Mouse (Mus musculus) cerebellum, adult 2 months (tissue): ENCODE data around the gene Mpp3. TPM values are rescaled to one million over a fixed set of nuclear protein-coding genes. Genes with fewer than 3 reads are reported as not detected.
A peak's percentile ranks its signal among the peaks of the same experiment; 100 is the strongest.

Experiments used
- DNase-seq, 2 experiments: peaks; one replicate each; pipeline ENCODE4 v3.0.0; 2021
- H3K27ac ChIP-seq: fragments of 200-500 bp; 2 replicates; pipeline ENCODE4 v1.5.1; 2012; ENCODE audit warnings: low read length, control low read depth, inconsistent platforms; ENCODE audit not compliant: insufficient read depth
- H3K27me3 ChIP-seq: fragments of 200-500 bp; 2 replicates; pipeline ENCODE4 v1.6.1; 2012; ENCODE audit warnings: inconsistent platforms, mild to moderate bottlenecking, low read length, moderate library complexity; ENCODE audit not compliant: control insufficient read depth, insufficient read depth
- H3K4me1 ChIP-seq: fragments of 200-500 bp; 2 replicates; pipeline ENCODE4 v1.6.1; 2011; ENCODE audit warnings: low read length; ENCODE audit not compliant: control insufficient read depth, insufficient read depth
- H3K4me3 ChIP-seq: fragments of 200-500 bp; replicated peaks from 2 replicates; pipeline ENCODE3; 2011; ENCODE audit warnings: mild to moderate bottlenecking, low read depth, low read length, control low read depth; ENCODE audit not compliant: insufficient read depth
- CTCF ChIP-seq: fragments of 200-500 bp; IDR thresholded peaks from 2 replicates; pipeline ENCODE4 v1.5.1; 2011; ENCODE audit warnings: low read depth, mild to moderate bottlenecking, control low read depth, low read length, moderate library complexity, borderline replicate concordance; ENCODE audit not compliant: insufficient read depth
- POLR2A ChIP-seq: fragments of 200-500 bp; IDR thresholded peaks from 2 replicates; pipeline ENCODE4 v1.6.1; 2011; ENCODE audit warnings: low read length, control low read depth, borderline replicate concordance; ENCODE audit not compliant: insufficient read depth
- WGBS: fragments of 180-500 bp; shearing (Covaris S2); methylation state at CpG from one replicate; pipeline ENCODE4 v1.1.7; 2018; 5-methylcytosine and 5-hydroxymethylcytosine counted together
- polyA plus RNA-seq: library from polyadenylated mRNA; depleted of rRNA; stranded (reverse); fragments of >200 nt; gene quantifications from 2 replicates; pipeline ENCODE4 v1.2.3, GENCODE M21; 2012; rRNA removed

Gene Mpp3
- polyA plus RNA-seq, 1 experiment = 158 TPM

DNA sequence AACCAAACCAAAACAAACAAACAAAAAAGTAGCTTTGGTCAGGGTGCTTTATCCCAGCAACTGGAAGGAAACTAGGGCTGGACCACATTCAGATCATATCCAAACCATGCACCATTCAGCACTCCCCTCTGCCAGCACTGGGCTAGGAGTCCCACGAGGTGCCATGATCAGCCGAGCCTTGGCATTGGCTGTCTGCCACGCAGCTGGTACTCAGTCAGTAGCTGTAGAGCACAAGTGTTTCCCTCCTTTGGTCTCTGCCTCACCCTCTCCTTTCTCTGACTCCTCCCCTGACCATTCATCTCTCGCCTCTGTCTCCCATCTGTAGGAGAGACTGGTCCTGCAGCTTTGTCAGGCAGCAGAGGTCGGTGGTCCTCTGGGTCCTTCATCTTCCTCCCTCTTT, 70.8 kb downstream of the Mpp3 start:
- Histone ChIP-seq H3K4me1 (no peaks in the 10 kb centered on the region), H3K4me3 (no peak overlapping the region), H3K27me3 (no peaks in the 10 kb centered on the region), H3K27ac (no peak overlapping the region)
- TF ChIP-seq POLR2A (no peak), CTCF (no peak)
- DNase-seq = no peak
- WGBS = 34% methylated on average over 5 of the region's 5 CpGs

DNA sequence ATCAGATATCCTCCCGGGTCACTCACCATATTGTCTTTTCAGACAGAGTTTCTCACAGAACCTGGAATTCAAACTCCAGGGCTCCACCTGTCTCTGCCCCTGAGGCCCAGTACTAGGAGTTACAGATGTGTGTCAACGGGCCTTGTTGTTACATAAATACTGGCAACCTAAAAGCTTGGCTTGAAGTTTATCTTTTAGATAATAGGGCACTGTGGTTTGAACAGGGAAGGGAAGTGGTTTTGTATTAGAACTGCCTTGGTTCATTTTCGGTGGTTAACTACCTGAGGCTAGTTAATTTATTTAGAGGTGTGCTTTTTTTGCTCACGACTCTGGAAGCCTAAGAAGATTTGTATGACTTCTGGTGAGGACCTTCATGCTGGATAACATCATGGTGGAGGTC, 74.8 kb downstream of the Mpp3 start:
- 76% methylated on average over 4 of the region's 4 CpGs for WGBS
- peaks cover 9% of the 10 kb centered on the region for H3K4me1 ChIP-seq
- no peaks in the 10 kb centered on the region for H3K27me3 ChIP-seq
- no peak overlapping the region for H3K27ac ChIP-seq
- no peak overlapping the region for H3K4me3 ChIP-seq
- TF ChIP-seq POLR2A (no peak), CTCF (no peak)
- DNase-seq = no peak

DNA sequence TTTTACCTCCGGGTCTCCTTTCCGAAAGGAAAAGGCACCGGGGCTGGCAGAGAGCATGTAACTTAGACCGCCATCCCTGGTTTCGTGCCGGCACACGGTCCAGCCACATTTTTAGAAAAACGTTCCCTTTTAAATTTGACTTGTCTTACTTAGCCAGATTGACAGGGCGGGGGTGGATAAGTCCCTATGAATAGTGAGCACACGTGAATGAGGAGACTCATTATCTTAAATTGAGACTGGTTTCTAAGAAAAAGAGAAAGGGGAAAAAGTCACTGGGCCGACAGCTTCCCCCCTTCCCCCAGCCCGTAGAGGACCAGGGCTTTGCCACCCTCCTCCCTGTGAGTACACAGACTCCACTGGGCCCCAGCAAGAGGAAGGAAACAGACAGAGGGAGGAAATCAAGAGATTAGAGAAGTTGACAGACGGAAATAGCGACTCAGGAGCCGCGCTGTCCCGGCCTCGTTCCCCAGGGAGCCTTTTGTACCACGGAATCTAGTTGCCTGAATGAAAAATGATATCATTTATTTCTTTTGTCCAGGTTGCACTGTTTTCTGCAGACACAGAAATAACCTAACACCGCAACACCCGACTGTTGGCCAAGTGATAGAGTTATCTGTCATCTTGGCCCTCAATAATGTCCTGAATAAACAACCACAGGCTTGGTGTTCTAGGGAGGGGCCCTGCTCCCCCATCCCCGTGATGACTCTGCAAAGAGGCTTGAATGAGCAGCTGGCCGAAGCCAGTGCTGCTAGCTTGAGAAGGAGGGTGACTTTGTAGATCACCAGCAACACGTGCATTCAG, 75.5 kb downstream of the Mpp3 start:
- Histone ChIP-seq H3K27ac (no peak overlapping the region), H3K4me3 (no peak overlapping the region), H3K27me3 (no peaks in the 10 kb centered on the region), H3K4me1 (peaks cover 9% of the 10 kb centered on the region)
- TF ChIP-seq CTCF (no peak), POLR2A (no peak)
- no peak for DNase-seq
- WGBS = 49% methylated on average over 24 of the region's 24 CpGs

DNA sequence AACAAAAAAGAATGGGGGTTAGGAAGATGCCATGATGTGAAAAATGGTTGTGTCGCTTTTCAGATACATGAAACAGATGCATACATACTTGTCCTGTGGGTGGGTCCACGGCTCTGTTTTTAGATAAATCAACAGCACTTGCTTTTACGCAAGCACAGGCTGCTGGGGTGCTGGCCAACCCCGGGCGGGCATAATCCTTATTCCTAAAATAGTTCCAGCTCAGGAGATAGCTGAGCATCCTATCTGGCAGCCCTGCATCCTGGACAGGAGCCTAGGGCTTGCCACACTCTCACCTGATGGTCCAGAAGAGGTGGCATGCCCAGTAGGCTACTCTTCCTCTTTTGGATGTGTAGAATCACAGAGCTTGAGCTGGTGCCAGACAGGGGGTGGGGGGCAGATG, 78.2 kb downstream of the Mpp3 start:
- H3K27me3 ChIP-seq = no peaks in the 10 kb centered on the region
- TF ChIP-seq POLR2A (no peak), CTCF (no peak)
- 30% methylated on average over 5 of the region's 5 CpGs for WGBS
- peaks cover 9% of the 10 kb centered on the region for H3K4me1 ChIP-seq
- no peak overlapping the region for H3K27ac ChIP-seq
- peak; percentile 20 to 47 for DNase-seq
- no peak overlapping the region for H3K4me3 ChIP-seq

Other genes with a start within 250 kb of the Mpp3 start
- gene Etv4, start 243.1 kb downstream of the Mpp3 start, polyA plus RNA-seq = 26.9 and 27.0 TPM in 2 replicates
- 1.5 and 1.8 TPM in 2 replicates for gene Meox1, start 134.1 kb downstream of the Mpp3 start, polyA plus RNA-seq
- gene Sost, start 61.4 kb downstream of the Mpp3 start, polyA plus RNA-seq = 1.4 and 1.7 TPM in 2 replicates
- gene Cfap97d1, start 44.2 kb downstream of the Mpp3 start, polyA plus RNA-seq = not detected in 2 replicates
- gene Dusp3, start 41.4 kb downstream of the Mpp3 start, polyA plus RNA-seq = 86.0 and 98.5 TPM in 2 replicates
- 0.38 and 0.63 TPM in 2 replicates for gene Cd300lg, start 13.0 kb upstream of the Mpp3 start, polyA plus RNA-seq
- gene Mpp2, start 60.1 kb upstream of the Mpp3 start, polyA plus RNA-seq = 50.3 and 55.3 TPM in 2 replicates
- gene Ppy, start 72.9 kb upstream of the Mpp3 start, polyA plus RNA-seq = not detected in 2 replicates
- 7.1 and 7.4 TPM in 2 replicates for gene Pyy, start 79.4 kb upstream of the Mpp3 start, polyA plus RNA-seq
- gene Nags, start 117.1 kb upstream of the Mpp3 start, polyA plus RNA-seq = not detected in 2 replicates
- 33.2 and 34.0 TPM in 2 replicates for gene Tmem101, start 127.9 kb upstream of the Mpp3 start, polyA plus RNA-seq
- gene Lsm12, start 156.8 kb upstream of the Mpp3 start, polyA plus RNA-seq = 35.2 and 40.2 TPM in 2 replicates
- gene G6pc3, start 161.2 kb upstream of the Mpp3 start, polyA plus RNA-seq = 115 and 120 TPM in 2 replicates
- gene Hdac5, start 201.7 kb upstream of the Mpp3 start, polyA plus RNA-seq = 188 and 194 TPM in 2 replicates
- 1.3 and 2.2 TPM in 2 replicates for gene BC030867, start 220.4 kb upstream of the Mpp3 start, polyA plus RNA-seq
- 3.1 and 4.0 TPM in 2 replicates for gene Asb16, start 240.3 kb upstream of the Mpp3 start, polyA plus RNA-seq